Comparison of ENCODE assay signal across 9 mouse cellular contexts in the genomic region with DNA sequence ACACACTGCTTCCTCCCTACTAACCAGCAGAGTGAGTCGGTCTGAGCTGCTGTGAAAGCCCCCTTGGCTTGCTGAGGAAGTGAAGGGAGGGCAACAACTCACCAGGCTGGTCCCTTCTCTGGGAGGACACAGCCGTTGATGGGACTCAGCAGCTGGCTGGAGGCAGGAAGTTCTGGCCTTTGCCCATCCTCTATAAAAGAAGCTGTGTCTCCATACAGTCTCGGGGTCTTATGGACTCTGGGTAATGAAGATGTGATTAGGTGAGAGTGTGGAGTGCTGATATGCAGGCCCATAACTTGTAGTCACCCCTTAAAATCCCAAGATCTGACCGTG. TPM values are rescaled to one million over a fixed set of nuclear protein-coding genes. Genes with fewer than 3 reads are reported as not detected.
DNase-seq lines count a peak whose midpoint lies in the region; ATAC-seq and TF ChIP-seq lines count a peak whose summit lies in the region.
"Had no signal": no experiment of that assay in that cellular context is flagged by ENCODE, and none has a peak within 500 bp of the region (broad histone marks: within the 10 kb centered on the region; RNA-seq: fewer than 3 reads in every experiment).

No protein-coding gene starts in this region.

- no peaks in the 10 kb centered on the region for H3K27me3 ChIP-seq in heart, embryonic 15.5 days
- peaks cover 14% of the 10 kb centered on the region for H3K27me3 ChIP-seq in G1E (ENCODE audit: insufficient read depth, low read length)
- no peaks in the 10 kb centered on the region for H3K27me3 ChIP-seq in hindbrain, embryonic 10.5 days (ENCODE audit: insufficient read depth, poor library complexity, severe bottlenecking)
- H3K27me3 ChIP-seq in midbrain, embryonic 10.5 days (ENCODE audit: low read depth, poor library complexity, severe bottlenecking) = 0 out of 2 replicates have a peak, but pooled peaks cover 9% of the 10 kb centered on the region

- 23% methylated on average over 4 of the region's 4 CpGs for WGBS in heart, embryonic 15.5 days
- WGBS in hindbrain, embryonic 10.5 days = 37% methylated on average over 4 of the region's 4 CpGs
- WGBS in midbrain, embryonic 10.5 days = 36% methylated on average over 4 of the region's 4 CpGs

- no peaks in the 10 kb centered on the region for H3K9me3 ChIP-seq in heart, embryonic 15.5 days (replicated peaks)
- H3K9me3 ChIP-seq in G1E (replicated peaks) = 0 out of 2 replicates have a peak, but pooled peaks cover 3% of the 10 kb centered on the region
- H3K9me3 ChIP-seq in hindbrain, embryonic 10.5 days = no peaks in the 10 kb centered on the region
- no peaks in the 10 kb centered on the region for H3K9me3 ChIP-seq in midbrain, embryonic 10.5 days (replicated peaks)

- H3K9ac ChIP-seq in heart, embryonic 15.5 days = peak overlapping the region; percentile 93

- DNase-seq in heart, postnatal 4 days = no peak
- DNase-seq in G1E (ENCODE audit: low spot score) = no peak
- no peak for DNase-seq in hindbrain, embryonic 10.5 days (ENCODE audit: low spot score)
- no peak for DNase-seq in midbrain, embryonic 10.5 days (ENCODE audit: low spot score)
- no peak for DNase-seq in adrenal gland, postnatal 14 days
- no peak for DNase-seq in frontal cortex, postnatal 10 days (ENCODE audit: low spot score in 2 of 2)
- DNase-seq in gastrocnemius, adult 8-10 months (ENCODE audit: low spot score in 2 of 2) = no peak

- peak overlapping the region; percentile 91 for H3K4me3 ChIP-seq in heart, embryonic 15.5 days
- H3K4me3 ChIP-seq in G1E (ENCODE audit: low read depth, low read length) = peak overlapping the region; percentile 94
- peak overlapping the region; percentile 96 for H3K4me3 ChIP-seq in hindbrain, embryonic 10.5 days
- H3K4me3 ChIP-seq in midbrain, embryonic 10.5 days = peak overlapping the region; percentile 81

- H3K36me3 ChIP-seq in heart, embryonic 15.5 days = peaks cover 2% of the 10 kb centered on the region; the same call in 1 of the 2 replicates
- H3K36me3 ChIP-seq in G1E (replicated peaks) = peaks cover 38% of the 10 kb centered on the region
- H3K36me3 ChIP-seq in hindbrain, embryonic 10.5 days = peaks cover 12% of the 10 kb centered on the region
- peaks cover 12% of the 10 kb centered on the region for H3K36me3 ChIP-seq in midbrain, embryonic 10.5 days

- peaks cover 78% of the 10 kb centered on the region for H3K4me1 ChIP-seq in heart, embryonic 15.5 days (replicated peaks)
- H3K4me1 ChIP-seq in G1E (ENCODE audit: insufficient read depth, low read depth, low read length) = peaks cover 79% of the 10 kb centered on the region
- peaks cover 91% of the 10 kb centered on the region for H3K4me1 ChIP-seq in hindbrain, embryonic 10.5 days (replicated peaks)
- H3K4me1 ChIP-seq in midbrain, embryonic 10.5 days = peaks cover 91% of the 10 kb centered on the region

- peak overlapping the region; percentile 93 for H3K4me2 ChIP-seq in heart, embryonic 15.5 days

- H3K27ac ChIP-seq in heart, embryonic 15.5 days = peak overlapping the region; percentile 88
- H3K27ac ChIP-seq in hindbrain, embryonic 10.5 days = peak overlapping the region; percentile 97
- peak overlapping the region; percentile 93 for H3K27ac ChIP-seq in midbrain, embryonic 10.5 days (replicated peaks)

- ATAC-seq in heart, embryonic 15.5 days (replicated peaks; ENCODE audit: insufficient number of reproducible peaks, insufficient read depth, low FRiP score, low read depth) = no peak
- ATAC-seq in G1E (ENCODE audit: extremely low read depth, insufficient number of reproducible peaks, low FRiP score, poor library complexity, severe bottlenecking) = no peak

- TF ChIP-seq CTCF in G1E (IDR thresholded peaks at IDR 0.05; ENCODE audit: low read depth, low read length) = no peak

RNA-seq across cellular contexts. Expression of gene Git1, which starts 0.9 kb away (rescaled TPM):
- 6.8 and 10.0 TPM in 2 replicates for polyA plus RNA-seq in heart, embryonic 15.5 days (2015; fragmentation: Nextera tagmentation; extraction: Ambion mirVana)
- total RNA-seq in heart, postnatal 4 days (2021) = 10 to 100 TPM; 76.8 to 81.0 TPM
- total RNA-seq in G1E (2014; fragmentation: Nextera tagmentation) (42.8 and 51.4 TPM in 2 replicates), G1E (2017) (9.5 and 9.6 TPM in 2 replicates)
- 90.7 and 98.0 TPM in 2 replicates for polyA plus RNA-seq in G1E (2012)
- 14.2 and 14.8 TPM in 2 replicates for polyA plus RNA-seq in hindbrain, embryonic 10.5 days (2016; fragmentation: Nextera tagmentation; extraction: Ambion mirVana)
- polyA plus RNA-seq in midbrain, embryonic 10.5 days (2016; fragmentation: Nextera tagmentation; extraction: Ambion mirVana) = 10.9 and 11.7 TPM in 2 replicates
- 49.5 and 53.0 TPM in 2 replicates for total RNA-seq in adrenal gland, postnatal 14 days (2021)
- 10 to 100 TPM; 25.7 to 34.1 (median 29.7) TPM for total RNA-seq in gastrocnemius, adult 8-10 months (2022)

RNA-seq across cellular contexts. Expression of gene Ankrd13b, which starts 4.8 kb away (rescaled TPM):
- 3.2 and 4.9 TPM in 2 replicates for polyA plus RNA-seq in heart, embryonic 15.5 days (2015; fragmentation: Nextera tagmentation; extraction: Ambion mirVana)
- total RNA-seq in heart, postnatal 4 days (2021) = 10 to 100 TPM; 17.3 to 17.4 TPM
- 1.3 TPM in 1 of 2 replicates, not detected in the other for total RNA-seq in G1E (2014; fragmentation: Nextera tagmentation)
- 0.12 TPM in 1 of 2 replicates, not detected in the other for total RNA-seq in G1E (2017)
- 0.36 and 0.41 TPM in 2 replicates for polyA plus RNA-seq in G1E (2012)
- 11.1 and 16.7 TPM in 2 replicates for polyA plus RNA-seq in hindbrain, embryonic 10.5 days (2016; fragmentation: Nextera tagmentation; extraction: Ambion mirVana)
- 7.4 and 11.8 TPM in 2 replicates for polyA plus RNA-seq in midbrain, embryonic 10.5 days (2016; fragmentation: Nextera tagmentation; extraction: Ambion mirVana)
- 8.2 and 10.4 TPM in 2 replicates for total RNA-seq in adrenal gland, postnatal 14 days (2021)
- 10 to 100 TPM in 3 of 4 experiments, 1 to 10 TPM in 1; 9.1 to 13.7 (median 11.7) TPM for total RNA-seq in gastrocnemius, adult 8-10 months (2022)
- total RNA-seq: neutrophil, adult 5-6 weeks had no signal

RNA-seq across cellular contexts. Expression of gene Abhd15, which starts 20.6 kb away (rescaled TPM):
- polyA plus RNA-seq in heart, embryonic 15.5 days (2015; fragmentation: Nextera tagmentation; extraction: Ambion mirVana) = 2.2 and 4.5 TPM in 2 replicates
- 1 to 10 TPM; 1.4 to 1.5 TPM for total RNA-seq in heart, postnatal 4 days (2021)
- total RNA-seq in G1E (2014; fragmentation: Nextera tagmentation) (0.30 TPM in 1 of 2 replicates, not detected in the other), G1E (2017) (0.12 and 0.27 TPM in 2 replicates)
- 0.29 and 0.34 TPM in 2 replicates for polyA plus RNA-seq in G1E (2012)
- 5.3 and 9.1 TPM in 2 replicates for polyA plus RNA-seq in hindbrain, embryonic 10.5 days (2016; fragmentation: Nextera tagmentation; extraction: Ambion mirVana)
- 3.9 and 4.2 TPM in 2 replicates for polyA plus RNA-seq in midbrain, embryonic 10.5 days (2016; fragmentation: Nextera tagmentation; extraction: Ambion mirVana)
- 24.3 and 26.9 TPM in 2 replicates for total RNA-seq in adrenal gland, postnatal 14 days (2021)
- total RNA-seq in gastrocnemius, adult 8-10 months (2022) = under 1 TPM; 0.10 to 0.92 (median 0.39) TPM

RNA-seq across cellular contexts. Expression of gene Trp53i13, which starts 21.5 kb away (rescaled TPM):
- polyA plus RNA-seq in heart, embryonic 15.5 days (2015; fragmentation: Nextera tagmentation; extraction: Ambion mirVana) = 26.3 and 32.2 TPM in 2 replicates
- total RNA-seq in heart, postnatal 4 days (2021) = 10 to 100 TPM; 12.0 to 13.7 TPM
- total RNA-seq in G1E (2014; fragmentation: Nextera tagmentation) (1.4 and 7.0 TPM in 2 replicates), G1E (2017) (0.71 and 1.4 TPM in 2 replicates)
- polyA plus RNA-seq in G1E (2012) = 5.4 and 6.0 TPM in 2 replicates
- polyA plus RNA-seq in hindbrain, embryonic 10.5 days (2016; fragmentation: Nextera tagmentation; extraction: Ambion mirVana) = 32.4 and 41.6 TPM in 2 replicates
- 31.3 and 36.5 TPM in 2 replicates for polyA plus RNA-seq in midbrain, embryonic 10.5 days (2016; fragmentation: Nextera tagmentation; extraction: Ambion mirVana)
- 9.6 and 12.5 TPM in 2 replicates for total RNA-seq in adrenal gland, postnatal 14 days (2021)
- total RNA-seq in gastrocnemius, adult 8-10 months (2022) = 1 to 10 TPM; 3.3 to 6.0 (median 3.8) TPM

RNA-seq across cellular contexts. Expression of gene Gm10392, which starts 24.7 kb away (rescaled TPM):
- polyA plus RNA-seq in heart, embryonic 15.5 days (2015; fragmentation: Nextera tagmentation; extraction: Ambion mirVana) = 0.13 TPM in 1 of 2 replicates, not detected in the other
- total RNA-seq in heart, postnatal 4 days (2021) = not detected
- total RNA-seq in G1E (2014; fragmentation: Nextera tagmentation) = not detected in 2 replicates
- total RNA-seq in G1E (2017) = 0.12 and 0.38 TPM in 2 replicates
- polyA plus RNA-seq in G1E (2012) = not detected in 2 replicates
- 0.12 and 0.21 TPM in 2 replicates for polyA plus RNA-seq in hindbrain, embryonic 10.5 days (2016; fragmentation: Nextera tagmentation; extraction: Ambion mirVana)
- 0.12 TPM in 1 of 2 replicates, not detected in the other for polyA plus RNA-seq in midbrain, embryonic 10.5 days (2016; fragmentation: Nextera tagmentation; extraction: Ambion mirVana)
- total RNA-seq in adrenal gland, postnatal 14 days (2021) = not detected in 2 replicates
- not detected for total RNA-seq in gastrocnemius, adult 8-10 months (2022)

Comparison
In these comparisons a context has a peak if more than half of its experiments do, and no peak if none do; other contexts are left out.
1. RNA of gene Abhd15, which starts 20.6 kb away (total RNA-seq): 24.3 to 26.9 TPM in adrenal gland, postnatal 14 days; 1.4 to 1.5 TPM in heart, postnatal 4 days, 0.10 to 0.92 TPM in gastrocnemius, adult 8-10 months and 0.12 to 0.30 TPM in G1E; every median in the first group is over 10 times any median in the second.
2. Peak in every context shown above with its lines, with median percentiles within 50 percentile points of each other: H3K27ac ChIP-seq and H3K4me3 ChIP-seq.